Mouse (Mus musculus): ENCODE results near the gene Rc3h2.

Gene Rc3h2

GRCm38 (mm10) chr2:37333321-37333720, 89.4 kb downstream of the Rc3h2 start:
- no peak for DNase-seq

DNA sequence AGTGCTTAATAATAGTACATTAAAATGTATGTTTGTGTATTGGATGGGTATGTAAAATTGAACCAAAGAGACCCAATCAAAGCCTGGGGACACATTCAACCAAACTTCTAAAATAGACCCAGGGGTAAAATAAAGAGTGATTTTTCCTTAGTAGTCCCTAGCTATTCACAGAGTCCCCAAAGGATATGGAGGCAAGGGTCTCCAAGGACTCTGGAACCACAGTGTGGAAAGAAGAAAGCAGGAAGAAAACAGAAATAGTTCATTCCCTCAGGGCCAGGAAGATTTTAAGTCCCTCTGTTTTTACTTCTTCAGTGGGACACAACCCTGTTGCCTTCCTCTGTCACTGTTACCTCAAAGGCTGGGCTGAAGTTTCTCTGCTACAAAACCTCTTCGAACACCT, 96.5 kb downstream of the Rc3h2 start, which contains the start of gene Olfr368:
Gene Olfr368, plus strand, starts transcription at position 301 of the 400 bp plus-strand sequence.
- DNase-seq, result no peak

Measured in thymus, postnatal 25 days (tissue).